Mouse (Mus musculus): ENCODE data around the gene Ankrd44.

DNA sequence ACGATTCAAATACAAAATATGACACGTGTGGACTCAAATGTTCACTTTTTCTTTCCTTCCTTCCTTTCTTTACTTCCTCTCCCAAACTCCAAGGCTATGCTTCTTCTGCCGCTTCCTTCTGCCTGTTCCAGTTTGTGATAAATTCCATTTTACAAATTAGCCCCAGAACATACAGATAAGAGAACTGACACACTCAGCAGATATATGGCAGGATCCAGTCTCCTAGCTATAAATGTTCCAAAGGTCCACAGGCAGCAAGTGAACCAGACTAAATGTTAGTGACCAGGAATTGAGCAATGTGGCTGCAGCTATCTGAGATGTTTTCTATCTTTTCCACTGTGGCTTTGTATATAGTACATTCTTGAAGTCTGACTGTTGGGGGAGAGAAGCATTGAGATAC lies 168.9 kb downstream of the Ankrd44 start:
- no peak for TF ChIP-seq POLR2A (IDR thresholded peaks at IDR 0.05; ENCODE audit: borderline replicate concordance, low read depth, low read length)
- TF ChIP-seq CTCF (IDR thresholded peaks at IDR 0.05; ENCODE audit: low read depth, low read length): no peak

Measured in bone marrow macrophage, adult 2 months (primary cell).